Mouse (Mus musculus): ENCODE data around the gene Shank1. TPM values are rescaled to one million over a fixed set of nuclear protein-coding genes. Genes with fewer than 3 reads are reported as not detected.

The Shank1 gene
- 0.47 and 0.84 TPM in 2 replicates for polyA plus RNA-seq (2016; fragmentation: Nextera tagmentation; extraction: Ambion mirVana)

DNA sequence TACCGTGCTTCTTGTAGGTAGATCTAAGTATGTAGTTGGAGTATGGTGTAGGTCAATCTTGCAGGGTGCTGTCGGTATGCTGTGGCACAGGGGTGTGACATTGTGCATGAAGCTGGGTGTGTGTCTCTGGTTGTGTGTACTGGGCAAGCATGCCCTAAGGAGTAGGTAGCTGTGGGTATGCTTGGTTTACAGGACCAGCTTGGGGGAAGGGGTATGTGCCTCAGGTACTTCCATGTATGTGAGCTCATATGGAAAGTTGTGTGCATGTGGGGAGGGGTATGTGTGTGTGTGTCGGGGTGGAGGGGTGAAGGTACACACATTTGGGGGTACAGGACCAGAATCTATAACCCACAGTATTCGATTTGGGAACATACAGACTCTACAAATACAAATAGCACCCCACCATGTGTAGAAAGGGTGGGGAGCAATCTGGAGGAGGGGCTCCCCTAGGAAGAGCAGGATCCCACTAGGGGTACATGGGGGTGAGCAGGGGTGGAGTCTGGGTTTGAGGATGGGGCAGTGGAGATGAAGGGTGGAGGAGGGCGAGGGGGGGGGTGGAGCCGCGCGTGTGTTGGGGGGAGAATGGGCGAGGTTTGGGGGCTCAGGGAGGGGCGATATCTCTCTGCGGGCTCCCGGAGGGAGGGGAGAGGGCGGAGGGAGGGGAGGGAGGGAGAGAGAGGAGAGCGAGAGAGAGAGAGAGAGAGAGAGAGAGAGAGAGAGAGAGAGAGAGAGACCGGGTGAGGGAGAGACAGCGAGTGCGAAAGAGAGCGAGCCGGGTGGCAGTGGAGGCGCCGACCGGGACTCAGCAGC is at the start of gene Shank1:
Gene Shank1, plus strand, starts transcription at position 779 of the 810 bp plus-strand sequence.
- peaks cover 91% of the 10 kb centered on the region for H3K27me3 ChIP-seq (ENCODE audit: insufficient read depth, poor library complexity, severe bottlenecking)
- H3K9me3 ChIP-seq = no peaks in the 10 kb centered on the region
- 18% methylated on average over 12 of the region's 22 CpGs for WGBS

DNA sequence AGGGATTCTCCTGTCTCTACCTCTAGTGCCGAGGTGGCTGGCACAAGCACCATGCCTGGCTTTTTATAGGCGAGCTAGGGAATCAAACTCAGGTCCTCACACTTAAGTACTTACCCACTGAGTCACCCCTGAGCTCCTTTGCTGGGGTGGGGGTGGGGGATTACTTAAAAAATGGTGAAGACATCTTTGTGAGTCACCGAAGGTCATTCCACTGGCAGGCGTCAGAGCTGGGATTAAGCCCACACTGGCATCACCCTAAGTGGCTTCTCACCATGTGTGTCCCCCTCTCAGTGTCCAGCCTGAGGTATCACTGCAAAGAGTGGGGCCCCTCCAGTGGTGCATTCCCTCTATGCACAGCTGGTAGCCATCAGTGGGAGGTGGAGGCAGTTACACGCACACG is 49.6 kb upstream of the Shank1 start:
- Histone ChIP-seq H3K36me3 (no peaks in the 10 kb centered on the region), H3K4me1 (peaks cover 6% of the 10 kb centered on the region; the same call in 1 of the 2 replicates), H3K27me3 (ENCODE audit: insufficient read depth, poor library complexity, severe bottlenecking) (peaks cover 43% of the 10 kb centered on the region), H3K9me3 (no peaks in the 10 kb centered on the region), H3K27ac (no peak overlapping the region), H3K4me3 (no peak overlapping the region)
- DNase-seq (ENCODE audit: low spot score) = no peak
- 71% methylated on average over 6 of the region's 6 CpGs for WGBS

More for the DNA sequence above, at the start of gene Shank1:
- H3K36me3 ChIP-seq = no peaks in the 10 kb centered on the region
- peaks cover 31% of the 10 kb centered on the region for H3K4me1 ChIP-seq
- no peak for DNase-seq (ENCODE audit: low spot score)
- peak within 1 kb of the TSS; percentile 67 for H3K27ac ChIP-seq
- H3K4me3 ChIP-seq = peak within 1 kb of the TSS; percentile 62

DNA sequence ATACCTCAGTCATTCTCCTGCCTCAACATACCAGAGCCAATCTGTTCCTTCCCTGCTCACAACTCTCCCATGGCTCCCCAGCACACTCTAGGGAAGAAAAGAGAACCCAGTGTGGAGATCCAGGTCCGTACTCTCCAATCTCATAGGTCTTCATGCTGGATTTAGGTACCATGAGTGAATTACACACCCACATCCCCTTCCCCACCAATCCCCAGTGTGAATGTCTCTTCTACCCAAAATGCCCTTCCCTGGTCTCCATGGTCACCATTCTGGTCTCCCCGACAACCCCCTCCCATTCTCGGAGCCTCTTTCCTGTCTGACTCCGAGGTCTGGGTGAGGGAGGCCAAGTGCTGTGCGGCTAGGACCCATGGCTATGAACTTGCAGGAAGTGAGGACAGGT is 48.9 kb upstream of the Shank1 start, which contains the start of gene Gm15517:
Gene Gm15517, plus strand, starts transcription at position 301 of the 400 bp plus-strand sequence.
- H3K4me3 ChIP-seq = no peak within 1 kb of the TSS
- DNase-seq (ENCODE audit: low spot score) = no peak
- H3K36me3 ChIP-seq = no peaks in the 10 kb centered on the region
- H3K27me3 ChIP-seq (ENCODE audit: insufficient read depth, poor library complexity, severe bottlenecking) = peaks cover 48% of the 10 kb centered on the region
- H3K4me1 ChIP-seq = peaks cover 6% of the 10 kb centered on the region; the same call in 1 of the 2 replicates
- H3K27ac ChIP-seq = no peak within 1 kb of the TSS
- no peaks in the 10 kb centered on the region for H3K9me3 ChIP-seq
- WGBS = 50% methylated on average over 5 of the region's 5 CpGs

DNA sequence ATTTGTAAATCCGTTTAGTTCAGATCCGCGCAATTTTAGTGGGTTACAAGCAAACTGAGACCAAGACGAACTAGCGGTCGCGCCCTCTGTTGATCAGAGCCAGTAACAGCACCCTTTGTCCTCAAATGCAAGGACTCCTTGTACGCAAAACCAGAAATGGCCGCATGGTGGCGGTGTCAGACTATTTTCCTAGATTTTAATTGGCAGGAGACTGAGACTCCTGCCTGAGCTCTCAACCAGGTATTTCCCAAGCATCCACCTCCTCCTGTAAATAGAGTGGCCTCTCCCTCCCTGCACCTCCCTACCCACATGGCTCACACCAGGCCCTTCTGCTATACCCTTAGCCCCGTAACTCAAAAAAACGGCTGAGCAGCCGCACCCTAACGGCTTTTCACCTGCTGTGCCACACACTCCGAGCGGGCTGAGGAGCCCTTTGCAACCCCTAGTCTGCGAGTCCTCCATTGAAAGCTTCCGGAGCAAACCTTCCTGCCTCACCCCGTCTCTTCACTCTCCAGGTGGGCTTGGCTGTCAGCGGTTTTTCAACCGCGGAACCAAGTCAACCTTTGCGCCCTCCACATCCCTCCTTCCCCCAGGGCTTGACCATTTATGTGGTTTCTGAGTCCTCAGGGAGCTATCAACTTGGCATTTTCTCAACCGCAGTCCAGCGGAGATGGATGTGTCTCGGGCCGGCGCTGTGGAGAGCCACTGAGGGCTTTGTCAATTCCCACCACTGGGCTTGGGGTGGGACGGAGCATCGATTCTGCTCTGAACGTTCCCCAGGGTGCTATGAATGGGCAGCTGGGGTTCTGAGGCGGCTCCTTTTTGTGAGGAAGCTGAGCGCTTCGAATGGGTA is 47.0 kb upstream of the Shank1 start:
- peaks cover 63% of the 10 kb centered on the region for H3K27me3 ChIP-seq (ENCODE audit: insufficient read depth, poor library complexity, severe bottlenecking)

DNA sequence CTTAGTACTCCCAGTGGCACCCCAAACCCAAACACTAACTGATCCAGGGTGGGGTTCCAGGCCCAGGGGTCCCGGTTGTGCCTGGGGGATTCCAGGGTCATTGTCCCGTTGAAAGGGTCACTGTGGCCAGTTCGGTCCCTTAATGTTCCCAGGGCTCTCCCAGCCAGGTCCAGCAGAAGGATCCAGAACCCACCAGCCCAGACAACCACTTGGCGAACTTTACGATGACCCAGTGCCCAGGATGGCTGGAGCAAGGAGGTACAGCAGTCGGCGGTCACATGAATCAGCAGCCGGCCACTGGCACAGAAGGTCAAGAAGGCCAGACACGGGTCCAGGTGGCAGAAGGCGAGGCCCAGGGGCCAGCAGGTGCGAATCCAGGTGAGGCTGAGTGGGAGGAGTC is 41.9 kb upstream of the Shank1 start:
- Histone ChIP-seq H3K4me1 (peaks cover 3% of the 10 kb centered on the region; the same call in 1 of the 2 replicates), H3K36me3 (no peaks in the 10 kb centered on the region), H3K27ac (no peak overlapping the region), H3K27me3 (ENCODE audit: insufficient read depth, poor library complexity, severe bottlenecking) (peaks cover 64% of the 10 kb centered on the region), H3K9me3 (no peaks in the 10 kb centered on the region), H3K4me3 (no peak overlapping the region)
- 76% methylated on average over 11 of the region's 11 CpGs for WGBS
- no peak for DNase-seq (ENCODE audit: low spot score)

More for the DNA sequence above, 47.0 kb upstream of the Shank1 start:
- Histone ChIP-seq H3K36me3 (no peaks in the 10 kb centered on the region), H3K27ac (no peak overlapping the region), H3K4me1 (peaks cover 6% of the 10 kb centered on the region; the same call in 1 of the 2 replicates), H3K4me3 (peak overlapping the region; percentile 27), H3K9me3 (no peaks in the 10 kb centered on the region)
- peak; percentile 94 for DNase-seq (ENCODE audit: low spot score)
- 4% methylated on average over 34 of the region's 34 CpGs for WGBS

DNA sequence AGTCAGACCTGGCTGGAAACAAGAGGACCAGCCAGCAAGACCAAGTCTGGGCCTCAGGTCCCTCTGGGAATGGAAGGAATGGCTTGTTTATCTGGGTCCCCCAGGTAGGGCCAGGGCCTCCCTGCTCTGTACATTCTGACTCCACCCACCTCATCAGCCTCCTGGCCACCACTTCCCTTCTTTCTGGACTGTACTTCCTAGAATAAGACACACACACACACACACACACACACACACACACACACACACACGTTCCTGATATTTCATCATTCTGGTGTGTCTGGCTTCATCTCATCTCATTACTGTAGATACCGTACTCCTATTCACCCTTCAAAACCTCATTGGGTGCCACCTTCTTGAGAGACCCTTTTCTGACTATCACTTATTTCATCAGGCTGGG is 40.7 kb upstream of the Shank1 start:
- WGBS = 74% methylated on average over 2 of the region's 2 CpGs
- peaks cover 64% of the 10 kb centered on the region for H3K27me3 ChIP-seq (ENCODE audit: insufficient read depth, poor library complexity, severe bottlenecking)
- no peak overlapping the region for H3K27ac ChIP-seq
- no peak for DNase-seq (ENCODE audit: low spot score)
- no peaks in the 10 kb centered on the region for H3K9me3 ChIP-seq
- no peak overlapping the region for H3K4me3 ChIP-seq
- no peaks in the 10 kb centered on the region for H3K4me1 ChIP-seq
- H3K36me3 ChIP-seq = no peaks in the 10 kb centered on the region

DNA sequence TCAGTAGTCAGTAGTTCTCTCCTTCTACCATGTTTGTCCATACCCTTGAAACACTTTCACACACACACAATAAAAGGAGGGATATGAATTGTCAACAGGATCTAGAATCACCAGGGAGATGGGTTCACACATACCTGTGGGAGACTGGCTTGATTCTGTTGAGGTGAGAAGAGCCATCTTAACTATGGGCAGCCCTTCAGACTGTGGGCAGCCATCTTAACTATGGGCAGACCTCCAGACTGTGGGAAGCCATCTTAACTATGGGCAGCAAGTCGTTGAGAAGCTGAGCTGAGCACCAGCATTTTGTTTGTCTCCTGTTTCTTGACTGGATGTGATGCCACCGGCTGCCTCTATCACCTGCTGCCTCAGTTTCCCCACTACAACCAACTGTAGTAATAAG is 38.7 kb upstream of the Shank1 start:
- Histone ChIP-seq H3K4me1 (no peaks in the 10 kb centered on the region), H3K27me3 (ENCODE audit: insufficient read depth, poor library complexity, severe bottlenecking) (peaks cover 71% of the 10 kb centered on the region)

DNA sequence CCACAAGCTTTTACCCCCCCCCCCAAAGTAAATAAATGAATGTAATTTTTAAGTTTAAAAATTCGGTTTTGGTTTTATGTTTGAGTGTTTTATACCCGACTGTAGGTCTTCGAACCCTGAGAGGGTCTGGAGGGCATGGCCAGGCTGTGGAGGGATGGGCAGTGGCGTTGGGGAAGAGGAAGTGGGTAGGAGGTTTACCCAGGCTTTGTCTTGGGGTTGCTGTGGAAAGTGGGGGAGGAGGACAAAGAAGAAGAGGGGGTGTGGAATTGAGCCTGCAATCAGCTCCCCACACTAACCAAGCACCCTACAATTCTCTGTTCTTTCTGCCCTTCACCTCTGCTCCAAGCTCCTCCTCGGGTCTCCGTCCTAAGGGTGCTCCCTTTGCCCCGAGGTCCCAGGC is 37.5 kb upstream of the Shank1 start:
- H3K27me3 ChIP-seq (ENCODE audit: insufficient read depth, poor library complexity, severe bottlenecking) = peaks cover 62% of the 10 kb centered on the region
- H3K27ac ChIP-seq = no peak overlapping the region
- H3K4me3 ChIP-seq = no peak overlapping the region
- H3K4me1 ChIP-seq = no peaks in the 10 kb centered on the region
- H3K9me3 ChIP-seq = no peaks in the 10 kb centered on the region
- no peaks in the 10 kb centered on the region for H3K36me3 ChIP-seq
- DNase-seq (ENCODE audit: low spot score) = no peak
- WGBS = 86% methylated on average over 7 of the region's 7 CpGs

More for the DNA sequence above, 38.7 kb upstream of the Shank1 start:
- 68% methylated on average over 2 of the region's 2 CpGs for WGBS
- Histone ChIP-seq H3K4me3 (no peak overlapping the region), H3K27ac (no peak overlapping the region), H3K9me3 (no peaks in the 10 kb centered on the region), H3K36me3 (no peaks in the 10 kb centered on the region)
- DNase-seq (ENCODE audit: low spot score) = no peak

DNA sequence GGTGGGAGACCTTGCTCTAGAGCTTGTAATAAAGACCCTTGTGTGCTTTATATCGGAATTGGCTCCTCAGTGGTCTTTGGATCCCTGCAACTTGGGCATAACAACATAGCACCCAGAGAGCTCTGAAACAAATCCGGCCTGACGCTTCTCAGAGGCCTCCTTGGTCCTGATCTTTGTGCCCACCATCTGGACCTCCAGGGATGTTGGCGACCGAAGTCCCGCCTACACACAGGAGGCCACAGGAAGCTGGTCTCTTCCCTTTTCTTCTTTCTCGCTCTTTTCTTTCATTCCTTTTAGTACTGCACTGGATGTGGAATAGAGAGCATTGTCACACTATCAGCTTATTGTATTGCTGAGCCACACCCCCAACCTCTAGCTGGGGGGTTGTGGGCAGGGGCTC is 36.6 kb upstream of the Shank1 start:
- Histone ChIP-seq H3K27me3 (ENCODE audit: insufficient read depth, poor library complexity, severe bottlenecking) (peaks cover 53% of the 10 kb centered on the region), H3K36me3 (no peaks in the 10 kb centered on the region), H3K9me3 (no peaks in the 10 kb centered on the region), H3K4me1 (no peaks in the 10 kb centered on the region), H3K4me3 (no peak overlapping the region), H3K27ac (no peak overlapping the region)
- DNase-seq (ENCODE audit: low spot score) = no peak
- WGBS = 66% methylated on average over 7 of the region's 7 CpGs

DNA sequence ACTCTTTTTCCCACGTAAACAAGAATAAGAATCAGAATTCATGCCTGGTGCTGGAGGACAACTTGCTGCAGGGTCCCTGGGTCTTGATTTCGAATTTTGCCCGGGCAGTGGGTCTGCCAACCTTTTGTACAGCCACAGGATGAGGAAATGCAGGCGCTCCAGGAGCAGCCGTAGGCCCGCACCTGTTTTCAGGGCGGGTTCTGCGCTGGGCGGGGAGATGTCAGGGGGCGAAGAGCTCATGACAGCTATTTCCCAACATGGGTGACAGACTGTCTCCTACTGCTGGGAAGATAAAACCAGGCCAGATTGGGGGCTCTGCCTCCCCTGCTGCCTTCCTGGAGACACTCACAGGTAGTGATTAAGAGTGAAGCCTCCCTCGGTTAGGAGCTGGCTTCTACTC is 36.0 kb upstream of the Shank1 start:
- Histone ChIP-seq H3K27me3 (ENCODE audit: insufficient read depth, poor library complexity, severe bottlenecking) (peaks cover 47% of the 10 kb centered on the region), H3K36me3 (no peaks in the 10 kb centered on the region), H3K4me3 (no peak overlapping the region), H3K27ac (no peak overlapping the region), H3K4me1 (no peaks in the 10 kb centered on the region), H3K9me3 (no peaks in the 10 kb centered on the region)
- no peak for DNase-seq (ENCODE audit: low spot score)
- WGBS = 21% methylated on average over 11 of the region's 11 CpGs

DNA sequence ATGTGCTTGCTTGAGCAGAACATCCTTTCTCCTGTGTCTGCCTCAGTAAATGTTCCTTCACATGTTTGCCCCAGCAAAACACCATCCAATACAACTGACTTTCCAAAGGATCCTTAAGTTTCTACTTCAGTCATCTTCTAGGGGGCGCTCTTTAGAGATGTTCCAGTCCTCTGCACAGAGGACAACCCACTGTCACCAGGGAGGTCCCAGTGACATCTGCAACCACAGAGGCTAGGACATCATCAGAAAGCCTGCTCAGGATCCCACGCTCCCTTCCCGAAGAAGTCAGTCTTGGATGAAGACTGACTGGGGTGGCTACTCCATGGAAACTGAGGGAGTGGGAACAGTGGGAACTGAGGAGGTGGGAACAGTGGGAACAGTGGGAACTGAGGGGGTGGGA is 34.5 kb upstream of the Shank1 start:
- Histone ChIP-seq H3K9me3 (no peaks in the 10 kb centered on the region), H3K27me3 (ENCODE audit: insufficient read depth, poor library complexity, severe bottlenecking) (peaks cover 43% of the 10 kb centered on the region), H3K36me3 (no peaks in the 10 kb centered on the region), H3K4me1 (no peaks in the 10 kb centered on the region), H3K27ac (no peak overlapping the region), H3K4me3 (no peak overlapping the region)
- WGBS = 72% methylated on average over 3 of the region's 3 CpGs
- no peak for DNase-seq (ENCODE audit: low spot score)

DNA sequence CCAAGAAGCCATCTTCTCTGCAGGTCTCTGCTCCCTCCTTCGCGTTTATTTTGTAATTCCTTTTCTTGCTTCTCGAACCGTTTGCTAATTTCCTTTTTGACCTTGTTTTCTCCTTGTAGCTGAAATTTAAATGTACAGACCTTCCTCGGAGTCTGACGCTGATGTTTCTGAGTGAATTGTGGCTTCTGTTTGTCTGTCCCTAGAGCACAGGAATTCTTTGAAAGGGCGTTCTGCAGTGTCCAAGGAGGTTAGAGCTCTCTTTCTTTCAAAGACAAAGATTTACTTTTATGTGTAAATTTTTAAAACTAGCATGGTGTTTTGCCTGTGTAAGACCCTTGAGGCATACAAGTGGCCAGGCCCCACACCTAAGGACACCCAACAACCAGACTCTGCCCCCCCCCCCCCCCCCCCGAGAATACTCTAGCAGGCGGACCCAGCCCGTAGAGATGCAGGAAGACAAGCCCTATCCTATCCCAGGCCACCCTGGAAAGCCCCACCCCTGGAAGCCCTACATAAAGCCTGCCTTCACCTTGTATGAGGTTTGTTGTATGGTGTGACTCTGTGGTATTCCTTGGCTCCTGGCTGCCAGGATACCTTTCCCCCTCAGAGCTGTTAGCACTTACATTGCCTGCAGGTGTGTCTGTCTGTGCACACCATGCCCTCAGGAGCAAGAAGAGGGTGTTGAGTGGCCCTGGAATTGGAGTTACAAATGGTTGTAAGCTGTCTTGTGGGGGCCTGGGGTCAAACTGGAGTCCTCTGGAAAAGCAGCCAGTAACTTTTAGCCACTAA is 33.4 kb upstream of the Shank1 start:
- Histone ChIP-seq H3K4me3 (no peak overlapping the region), H3K27ac (no peak overlapping the region), H3K9me3 (no peaks in the 10 kb centered on the region), H3K36me3 (no peaks in the 10 kb centered on the region), H3K27me3 (ENCODE audit: insufficient read depth, poor library complexity, severe bottlenecking) (peaks cover 43% of the 10 kb centered on the region), H3K4me1 (no peaks in the 10 kb centered on the region)
- DNase-seq (ENCODE audit: low spot score) = no peak
- WGBS = 58% methylated on average over 10 of the region's 10 CpGs

Data from heart, embryonic 10.5 days (tissue).